Mouse (Mus musculus) intestine, embryonic 15.5 days (tissue): Measurements from ENCODE around the gene Tgfbr3. TPM values are rescaled to one million over a fixed set of nuclear protein-coding genes. Genes with fewer than 3 reads are reported as not detected.

ENCODE experiments used
- ATAC-seq: fragments of 200-750 bp; cut with Nextera tagmentation; 2 replicates; pipeline ENCODE4 v1.8.0; 2017; ENCODE audit warnings: moderate TSS enrichment, moderate library complexity
- H3K27ac ChIP-seq: fragments of 300-500 bp; sonication (generic); 2 replicates; pipeline ENCODE4 v1.5.1; 2015; ENCODE audit warnings: mild to moderate bottlenecking, inconsistent platforms
- H3K27me3 ChIP-seq: fragments of 300-500 bp; sonication (generic); replicated peaks from 2 replicates; pipeline ENCODE4 v1.6.1; 2015; ENCODE audit warnings: inconsistent platforms
- H3K36me3 ChIP-seq: fragments of 300-500 bp; sonication (generic); 2 replicates; pipeline ENCODE4 v1.6.1; 2015; ENCODE audit warnings: inconsistent platforms
- H3K4me1 ChIP-seq: fragments of 300-500 bp; sonication (generic); replicated peaks from 2 replicates; pipeline ENCODE4 v1.6.1; 2015; ENCODE audit warnings: inconsistent platforms
- H3K4me2 ChIP-seq: fragments of 300-500 bp; sonication (generic); replicated peaks from 2 replicates; pipeline ENCODE4 v1.6.1; 2015; ENCODE audit warnings: mild to moderate bottlenecking, inconsistent platforms
- H3K4me3 ChIP-seq: fragments of 300-500 bp; sonication (generic); replicated peaks from 2 replicates; pipeline ENCODE4 v1.5.1; 2015; ENCODE audit warnings: inconsistent platforms
- H3K9ac ChIP-seq: fragments of 300-500 bp; sonication (generic); 2 replicates; pipeline ENCODE4 v1.6.1; 2015; ENCODE audit warnings: inconsistent platforms
- H3K9me3 ChIP-seq: fragments of 300-500 bp; sonication (generic); 2 replicates; pipeline ENCODE4 v1.6.1; 2016; ENCODE audit warnings: inconsistent platforms
- WGBS: fragments of 180-500 bp; shearing (Covaris S2); methylation state at CpG from one replicate; pipeline ENCODE4 v1.1.7; 2015; 5-methylcytosine and 5-hydroxymethylcytosine counted together
- polyA plus RNA-seq: library from polyadenylated mRNA; unstranded; fragments of >200 nt; fragmentation: Nextera tagmentation; extraction: Ambion mirVana; gene quantifications from 2 replicates; pipeline ENCODE4 v1.2.1, GENCODE M21; 2015

Tgfbr3 gene
- 14.4 and 16.3 TPM in 2 replicates for polyA plus RNA-seq

- H3K27me3 ChIP-seq = no peaks in the 10 kb centered on the region
- H3K9me3 ChIP-seq = no peaks in the 10 kb centered on the region
- ATAC-seq = peak; percentile 94
- H3K36me3 ChIP-seq = no peaks in the 10 kb centered on the region
- under 1% methylated on average over 54 of the region's 54 CpGs for WGBS
- H3K27ac ChIP-seq = peak within 1 kb of the TSS; percentile 88
- peak within 1 kb of the TSS; percentile 87 for H3K9ac ChIP-seq
- peaks cover 7% of the 10 kb centered on the region; the same call in 1 of the 2 replicates for H3K4me1 ChIP-seq
- peak within 1 kb of the TSS; percentile 91 for H3K4me2 ChIP-seq
- H3K4me3 ChIP-seq = peak within 1 kb of the TSS; percentile 81
Observed at GRCm38 (mm10) chr5:107289234-107289764, at the start of gene Tgfbr3. Gene Tgfbr3 (minus strand): TSS chr5:107289629.

GRCm38 (mm10) chr5:107330916-107331421 is 41.5 kb upstream of the Tgfbr3 start, which contains the start of gene Brdt:
Gene Brdt (plus strand): TSS chr5:107331159.
- WGBS = 89% methylated on average over 30 of the region's 30 CpGs
- Histone ChIP-seq H3K4me2 (no peak within 1 kb of the TSS), H3K9me3 (no peaks in the 10 kb centered on the region), H3K4me3 (no peak within 1 kb of the TSS), H3K36me3 (no peaks in the 10 kb centered on the region), H3K27me3 (no peaks in the 10 kb centered on the region), H3K9ac (no peak within 1 kb of the TSS), H3K4me1 (no peaks in the 10 kb centered on the region), H3K27ac (no peak within 1 kb of the TSS)
- no peak for ATAC-seq

- Histone ChIP-seq H3K27ac (no peak overlapping the region), H3K9me3 (no peaks in the 10 kb centered on the region; the same call in 1 of the 2 replicates), H3K27me3 (no peaks in the 10 kb centered on the region), H3K4me1 (no peaks in the 10 kb centered on the region), H3K4me3 (no peak overlapping the region), H3K4me2 (no peak overlapping the region), H3K36me3 (no peaks in the 10 kb centered on the region), H3K9ac (no peak overlapping the region)
- WGBS = 0% methylated on average over 1 of the region's 1 CpGs
- ATAC-seq = no peak
Observed at GRCm38 (mm10) chr5:107320703-107321102, 31.3 kb upstream of the Tgfbr3 start.

- Histone ChIP-seq H3K4me3 (no peak overlapping the region), H3K36me3 (no peaks in the 10 kb centered on the region), H3K9ac (no peak overlapping the region), H3K4me2 (no peak overlapping the region), H3K27ac (no peak overlapping the region), H3K27me3 (no peaks in the 10 kb centered on the region), H3K9me3 (no peaks in the 10 kb centered on the region; the same call in 1 of the 2 replicates), H3K4me1 (no peaks in the 10 kb centered on the region)
- WGBS = 90% methylated on average over 7 of the region's 7 CpGs
- no peak for ATAC-seq
Observed at GRCm38 (mm10) chr5:107317141-107317540, 27.7 kb upstream of the Tgfbr3 start.

GRCm38 (mm10) chr5:107307432-107307831 is 18.0 kb upstream of the Tgfbr3 start:
- Histone ChIP-seq H3K4me3 (no peak overlapping the region), H3K9me3 (no peaks in the 10 kb centered on the region), H3K36me3 (no peaks in the 10 kb centered on the region), H3K9ac (no peak overlapping the region), H3K4me2 (no peak overlapping the region), H3K27me3 (no peaks in the 10 kb centered on the region), H3K27ac (no peak overlapping the region), H3K4me1 (peaks cover 5% of the 10 kb centered on the region)
- no peak for ATAC-seq
- 51% methylated on average over 4 of the region's 4 CpGs for WGBS

- H3K4me3 ChIP-seq = no peak overlapping the region
- 34% methylated on average over 13 of the region's 13 CpGs for whole genome bisulfite sequencing
- H3K27me3 ChIP-seq = no peaks in the 10 kb centered on the region
- H3K27ac ChIP-seq = no peak overlapping the region
- peaks cover 5% of the 10 kb centered on the region for H3K4me1 ChIP-seq
- no peaks in the 10 kb centered on the region for H3K9me3 ChIP-seq
- H3K36me3 ChIP-seq = no peaks in the 10 kb centered on the region
- no peak overlapping the region for H3K4me2 ChIP-seq
- ATAC-seq = no peak
- H3K9ac ChIP-seq = no peak overlapping the region
Observed at GRCm38 (mm10) chr5:107304117-107304825, 14.8 kb upstream of the Tgfbr3 start.

GRCm38 (mm10) chr5:107303350-107303861 is 14.0 kb upstream of the Tgfbr3 start:
- Histone ChIP-seq H3K9me3 (no peaks in the 10 kb centered on the region), H3K4me3 (no peak overlapping the region), H3K27me3 (no peaks in the 10 kb centered on the region), H3K27ac (no peak overlapping the region), H3K36me3 (no peaks in the 10 kb centered on the region), H3K4me1 (peaks cover 5% of the 10 kb centered on the region), H3K4me2 (peak overlapping the region; percentile 31), H3K9ac (no peak overlapping the region)
- WGBS = 40% methylated on average over 11 of the region's 11 CpGs
- peak; percentile 74 for ATAC-seq

GRCm38 (mm10) chr5:107298854-107299253 is 9.4 kb upstream of the Tgfbr3 start:
- H3K27me3 ChIP-seq = no peaks in the 10 kb centered on the region
- no peak for ATAC-seq
- H3K9me3 ChIP-seq = no peaks in the 10 kb centered on the region
- H3K36me3 ChIP-seq = no peaks in the 10 kb centered on the region
- H3K9ac ChIP-seq = no peak overlapping the region
- no peak overlapping the region for H3K4me3 ChIP-seq
- WGBS = 53% methylated on average over 11 of the region's 11 CpGs
- peaks cover 22% of the 10 kb centered on the region for H3K4me1 ChIP-seq
- no peak overlapping the region for H3K4me2 ChIP-seq
- no peak overlapping the region for H3K27ac ChIP-seq

- Histone ChIP-seq H3K9ac (no peak overlapping the region), H3K36me3 (no peaks in the 10 kb centered on the region), H3K4me2 (0 out of 2 replicates have a peak overlapping the region, but pooled peaks have one; percentile 22), H3K4me3 (no peak overlapping the region), H3K27ac (peak overlapping the region; percentile 36; the same call in 1 of the 2 replicates), H3K4me1 (peaks cover 17% of the 10 kb centered on the region), H3K27me3 (no peaks in the 10 kb centered on the region), H3K9me3 (no peaks in the 10 kb centered on the region)
- WGBS = 47% methylated on average over 9 of the region's 9 CpGs
- ATAC-seq = peak; percentile 8; the same call in 1 of the 2 replicates
Observed at GRCm38 (mm10) chr5:107296512-107297322, 7.3 kb upstream of the Tgfbr3 start.

- peak; percentile 87 for ATAC-seq
- Histone ChIP-seq H3K4me1 (peaks cover 17% of the 10 kb centered on the region), H3K27ac (no peak overlapping the region), H3K9me3 (no peaks in the 10 kb centered on the region), H3K4me3 (no peak overlapping the region), H3K9ac (no peak overlapping the region), H3K36me3 (no peaks in the 10 kb centered on the region), H3K27me3 (no peaks in the 10 kb centered on the region), H3K4me2 (0 out of 2 replicates have a peak overlapping the region, but pooled peaks have one; percentile 22)
- WGBS = 62% methylated on average over 16 of the region's 16 CpGs
Observed at GRCm38 (mm10) chr5:107295817-107296511, 6.5 kb upstream of the Tgfbr3 start.

- H3K27ac ChIP-seq = no peak overlapping the region
- ATAC-seq = peak; percentile 70
- WGBS = 30% methylated on average over 8 of the region's 8 CpGs
- no peaks in the 10 kb centered on the region for H3K9me3 ChIP-seq
- H3K4me3 ChIP-seq = no peak overlapping the region
- H3K36me3 ChIP-seq = no peaks in the 10 kb centered on the region
- no peaks in the 10 kb centered on the region for H3K27me3 ChIP-seq
- peaks cover 17% of the 10 kb centered on the region for H3K4me1 ChIP-seq
- no peak overlapping the region for H3K4me2 ChIP-seq
- no peak overlapping the region for H3K9ac ChIP-seq
Observed at GRCm38 (mm10) chr5:107295061-107295816, 5.8 kb upstream of the Tgfbr3 start.
